Mouse (Mus musculus): ENCODE measurements around the gene Parg. TPM values are rescaled to one million over a fixed set of nuclear protein-coding genes. Genes with fewer than 3 reads are reported as not detected.

Parg gene
- total and polyA plus RNA-seq, 3 experiments = 36.3 to 66.1 (median 40.6) TPM

GRCm38 (mm10) chr14:32301622-32302021 lies 99.9 kb downstream of the Parg start:
- Histone ChIP-seq H3K27me3 (replicated peaks) (no peaks in the 10 kb centered on the region), H3K4me1 (ENCODE audit: control insufficient read depth in 1 of 2, insufficient read depth in 2 of 2) (no peaks in the 10 kb centered on the region), H3K79me2 (replicated peaks; ENCODE audit: control insufficient read depth, extremely low read depth, insufficient read depth, poor library complexity, severe bottlenecking) (no peaks in the 10 kb centered on the region), H3K4me2 (ENCODE audit: insufficient read depth, low read depth, poor library complexity, severe bottlenecking) (no peak overlapping the region), H3K9ac (ENCODE audit: insufficient read depth, low read depth) (no peak overlapping the region), H3K27ac (ENCODE audit: insufficient read depth, low read depth) (no peak overlapping the region), H3K9me3 (replicated peaks; ENCODE audit: low read length) (no peaks in the 10 kb centered on the region), H3K36me3 (replicated peaks in 1 of 2; ENCODE audit: control insufficient read depth in 1 of 2, insufficient read depth in 1 of 2, low read length in 1 of 2) (peaks cover 11 to 62% of the 10 kb centered on the region in 2 experiments), H3K4me3 (replicated peaks in 1 of 3; ENCODE audit: low read depth in 2 of 3, low read length in 2 of 3, poor library complexity in 1 of 3) (no peak overlapping the region)
- DNase-seq (ENCODE audit: extremely low read depth) = no peak
- no peak for TF ChIP-seq EP300 (IDR thresholded peaks at IDR 0.05; ENCODE audit: low read length)
- dilution Hi-C loops (cut with MboI; ENCODE audit: extremely low pct_ligation_motif_present, extremely low pct_unique_long_range_greater_than_20kb, low sequenced_read_pairs) = no loop called here
- in situ Hi-C loops (cut with MboI; ENCODE audit: low pct_ligation_motif_present, low pct_unique_long_range_greater_than_20kb, low sequenced_read_pairs) = no loop called here

GRCm38 (mm10) chr14:32302423-32302822 lies 100.7 kb downstream of the Parg start:
- H3K79me2 ChIP-seq (replicated peaks; ENCODE audit: control insufficient read depth, extremely low read depth, insufficient read depth, poor library complexity, severe bottlenecking) = no peaks in the 10 kb centered on the region
- no peak for TF ChIP-seq ELF1 (IDR thresholded peaks at IDR 0.05; ENCODE audit: low read depth, low read length)
- TF ChIP-seq MEF2A (IDR thresholded peaks at IDR 0.05; ENCODE audit: borderline replicate concordance, low read depth, low read length) = no peak
- no peak for TF ChIP-seq MAX (IDR thresholded peaks at IDR 0.05; ENCODE audit: low read length)
- TF ChIP-seq JUND (conservative IDR thresholded peaks at IDR 0.05; ENCODE audit: low read depth, low read length) = no peak
- no peak for TF ChIP-seq CTCF (conservative IDR thresholded peaks at IDR 0.05 in 1 of 2, IDR thresholded peaks at IDR 0.05 in 1 of 2; ENCODE audit: low read depth in 2 of 2, low read length in 2 of 2)
- no peak for TF ChIP-seq MAFK (IDR thresholded peaks at IDR 0.05; ENCODE audit: insufficient replicate concordance, low read length)
- dilution Hi-C loops (cut with MboI; ENCODE audit: extremely low pct_ligation_motif_present, extremely low pct_unique_long_range_greater_than_20kb, low sequenced_read_pairs) = no loop called here
- H3K9ac ChIP-seq (ENCODE audit: insufficient read depth, low read depth) = no peak overlapping the region
- H3K4me1 ChIP-seq (ENCODE audit: control insufficient read depth in 1 of 2, insufficient read depth in 2 of 2) = no peaks in the 10 kb centered on the region
- H3K27me3 ChIP-seq (replicated peaks) = no peaks in the 10 kb centered on the region
- peaks cover 11 to 66% of the 10 kb centered on the region in 2 experiments for H3K36me3 ChIP-seq (replicated peaks in 1 of 2; ENCODE audit: control insufficient read depth in 1 of 2, insufficient read depth in 1 of 2, low read length in 1 of 2)
- no peak overlapping the region for H3K4me3 ChIP-seq (replicated peaks in 1 of 3; ENCODE audit: low read depth in 2 of 3, low read length in 2 of 3, poor library complexity in 1 of 3)
- no peak for DNase-seq (ENCODE audit: extremely low read depth)
- no peaks in the 10 kb centered on the region for H3K9me3 ChIP-seq (replicated peaks; ENCODE audit: low read length)
- no peak overlapping the region for H3K4me2 ChIP-seq (ENCODE audit: insufficient read depth, low read depth, poor library complexity, severe bottlenecking)
- no peak overlapping the region for H3K27ac ChIP-seq (ENCODE audit: insufficient read depth, low read depth)
- in situ Hi-C loops (cut with MboI; ENCODE audit: low pct_ligation_motif_present, low pct_unique_long_range_greater_than_20kb, low sequenced_read_pairs) = no loop called here

GRCm38 (mm10) chr14:32304921-32305320 lies 103.2 kb downstream of the Parg start:
- no peak overlapping the region for H3K9ac ChIP-seq (ENCODE audit: insufficient read depth, low read depth)
- H3K4me1 ChIP-seq (ENCODE audit: control insufficient read depth in 1 of 2, insufficient read depth in 2 of 2) = no peaks in the 10 kb centered on the region
- no peaks in the 10 kb centered on the region for H3K9me3 ChIP-seq (replicated peaks; ENCODE audit: low read length)
- no peak for DNase-seq (ENCODE audit: extremely low read depth)
- H3K27me3 ChIP-seq (replicated peaks) = no peaks in the 10 kb centered on the region
- no peak overlapping the region for H3K4me2 ChIP-seq (ENCODE audit: insufficient read depth, low read depth, poor library complexity, severe bottlenecking)
- no peaks in the 10 kb centered on the region for H3K79me2 ChIP-seq (replicated peaks; ENCODE audit: control insufficient read depth, extremely low read depth, insufficient read depth, poor library complexity, severe bottlenecking)
- no peak overlapping the region for H3K4me3 ChIP-seq (replicated peaks in 1 of 3; ENCODE audit: low read depth in 2 of 3, low read length in 2 of 3, poor library complexity in 1 of 3)
- in situ Hi-C loops (cut with MboI; ENCODE audit: low pct_ligation_motif_present, low pct_unique_long_range_greater_than_20kb, low sequenced_read_pairs) (no loop called here), dilution Hi-C loops (cut with MboI; ENCODE audit: extremely low pct_ligation_motif_present, extremely low pct_unique_long_range_greater_than_20kb, low sequenced_read_pairs) (no loop called here)
- TF ChIP-seq ZNF384 (IDR thresholded peaks at IDR 0.05; ENCODE audit: low read depth, low read length) (no peak), PAX5 (IDR thresholded peaks at IDR 0.05; ENCODE audit: low read length) (no peak), EP300 (IDR thresholded peaks at IDR 0.05; ENCODE audit: low read length) (no peak), RAD21 (IDR thresholded peaks at IDR 0.05; ENCODE audit: low read depth, low read length) (no peak), CHD1 (IDR thresholded peaks at IDR 0.05; ENCODE audit: low read depth, low read length) (no peak), UBTF (IDR thresholded peaks at IDR 0.05; ENCODE audit: low read depth, low read length) (no peak), USF2 (conservative IDR thresholded peaks at IDR 0.05; ENCODE audit: low read depth, low read length) (no peak), IRF4 (IDR thresholded peaks at IDR 0.05; ENCODE audit: low read depth, low read length) (no peak), KAT2A (IDR thresholded peaks at IDR 0.05; ENCODE audit: insufficient replicate concordance, low read length) (no peak), MAZ (IDR thresholded peaks at IDR 0.05; ENCODE audit: low read depth, low read length) (no peak), E2F4 (IDR thresholded peaks at IDR 0.05; ENCODE audit: insufficient replicate concordance, low read depth, low read length) (no peak), GABPA (IDR thresholded peaks at IDR 0.05; ENCODE audit: insufficient replicate concordance, low read depth, low read length) (no peak), ELF1 (IDR thresholded peaks at IDR 0.05; ENCODE audit: low read depth, low read length) (no peak), MYC (IDR thresholded peaks at IDR 0.05; ENCODE audit: low read depth, low read length) (no peak), ZMIZ1 (IDR thresholded peaks at IDR 0.05; ENCODE audit: low read depth, low read length) (no peak), NRF1 (IDR thresholded peaks at IDR 0.05; ENCODE audit: low read depth, low read length) (no peak), ETS1 (conservative IDR thresholded peaks at IDR 0.05; ENCODE audit: low read depth, low read length) (no peak)
- H3K27ac ChIP-seq (ENCODE audit: insufficient read depth, low read depth) = no peak overlapping the region
- peaks cover 4 to 56% of the 10 kb centered on the region in 2 experiments for H3K36me3 ChIP-seq (replicated peaks in 1 of 2; ENCODE audit: control insufficient read depth in 1 of 2, insufficient read depth in 1 of 2, low read length in 1 of 2)
